Mouse (Mus musculus) regulatory T cell (primary cell): ENCODE data around the gene Gclm.
"Not testable (repeated sequence)": the region's sequence is repeated elsewhere in the genome, so short reads cannot be mapped to it uniquely, and the experiment has no call there.

ENCODE experiments used
- in situ Hi-C: fragments of 300-600 bp; cut with MboI, MseI; formaldehyde crosslinking; loops from one replicate; pipeline ENCODE4 v1.15.1; 2025; ENCODE audit warnings: high pct_unique_total_duplicates

Gclm gene

GRCm38 (mm10) chr3:122245215-122245877 is at the start of gene Gclm:
Gene Gclm (plus strand): TSS chr3:122245557.
- in situ Hi-C loops = no loop called here

GRCm38 (mm10) chr3:122196621-122197298 is 48.6 kb upstream of the Gclm start:
- in situ Hi-C loops = loop anchor here (25.0 kb wide), 1 partner anchor 266 kb away; no protein-coding TSS in a partner anchor

DNA sequence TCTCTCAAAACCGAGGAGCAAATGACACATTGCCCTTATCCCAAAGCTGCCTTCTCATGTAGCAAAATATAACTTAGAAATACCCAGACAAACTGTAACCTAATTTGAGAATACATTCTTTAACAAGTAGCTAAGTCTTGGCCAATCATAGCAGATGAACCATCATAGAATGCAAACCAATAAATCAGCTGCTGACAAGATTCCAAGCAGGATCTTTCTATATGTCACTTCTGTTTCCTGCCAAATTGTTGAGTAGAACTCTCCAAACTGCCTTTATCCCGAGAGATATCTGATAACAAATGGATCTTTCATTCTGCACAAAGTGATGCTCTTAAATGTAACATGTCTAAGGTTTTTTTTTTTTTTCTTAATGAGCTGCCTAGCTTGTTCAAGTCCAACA is 46.8 kb upstream of the Gclm start:
- in situ Hi-C loops = loop anchor here (25.0 kb wide), 1 partner anchor 264 kb away; no protein-coding TSS in a partner anchor

DNA sequence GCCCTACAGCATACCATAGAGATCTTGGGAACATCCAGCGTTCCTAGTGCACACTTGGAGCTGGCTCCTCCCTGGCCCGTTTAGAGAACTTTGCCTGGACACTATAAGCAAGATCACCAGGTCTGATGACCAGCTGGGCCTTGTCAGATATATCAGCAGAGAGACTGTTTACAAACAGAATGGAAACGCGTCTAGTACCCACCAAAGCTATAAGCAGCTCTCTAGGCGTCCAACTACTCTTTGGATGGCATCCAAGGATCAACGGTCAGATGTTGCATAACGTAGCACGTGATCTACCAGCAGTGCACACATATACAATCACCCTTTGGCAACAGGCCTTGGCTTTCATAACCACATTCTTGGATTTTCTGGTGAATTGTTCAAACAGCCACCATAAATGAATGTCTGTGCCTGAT is 46.4 kb upstream of the Gclm start:
- in situ Hi-C loops = loop anchor here (25.0 kb wide), 1 partner anchor 263 kb away; no protein-coding TSS in a partner anchor

- in situ Hi-C loops = loop anchor here (25.0 kb wide), 1 partner anchor 263 kb away; no protein-coding TSS in a partner anchor
These were observed 45.8 kb upstream of the Gclm start for GRCm38 (mm10) chr3:122199600-122199999.

DNA sequence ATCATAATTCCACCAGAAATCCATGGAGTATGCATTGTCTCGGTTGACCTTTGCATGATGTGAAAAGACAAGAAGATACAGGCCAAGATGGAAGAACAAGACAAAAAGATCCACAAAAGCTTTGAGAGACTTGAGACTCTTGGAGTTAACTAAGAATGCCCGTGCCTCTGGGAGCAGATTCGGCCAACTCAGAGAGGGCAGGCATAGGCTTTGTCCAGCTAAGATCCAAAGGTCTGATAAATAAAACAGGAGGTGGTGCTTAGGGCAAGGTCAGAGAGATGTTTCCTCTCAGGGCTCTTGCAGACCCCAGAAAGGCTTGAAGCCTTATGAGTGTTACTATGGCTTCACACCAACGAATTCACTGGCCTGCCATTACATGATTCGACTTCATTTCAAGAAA is 45.3 kb upstream of the Gclm start:
- in situ Hi-C loops = no loop called here

DNA sequence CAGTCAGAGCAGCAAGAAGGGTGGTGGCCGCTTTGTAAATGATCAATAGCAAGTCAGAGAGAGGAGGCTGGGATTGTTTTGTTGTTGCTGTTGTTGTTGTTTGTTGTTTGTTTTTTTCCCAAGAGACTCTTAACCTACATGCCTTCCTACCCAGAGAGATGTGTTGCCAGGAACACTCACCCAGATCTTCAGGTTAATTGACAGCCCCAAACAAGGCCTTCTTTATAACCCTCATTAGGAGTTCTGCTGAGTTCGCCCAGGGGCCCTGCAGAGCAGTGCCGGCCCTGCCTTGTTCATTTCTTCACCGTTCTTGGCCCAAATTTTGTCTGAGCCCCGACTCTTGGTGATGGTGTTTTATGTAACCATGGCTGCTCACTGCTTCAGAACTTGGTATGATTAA is 44.9 kb upstream of the Gclm start:
- in situ Hi-C loops = no loop called here

DNA sequence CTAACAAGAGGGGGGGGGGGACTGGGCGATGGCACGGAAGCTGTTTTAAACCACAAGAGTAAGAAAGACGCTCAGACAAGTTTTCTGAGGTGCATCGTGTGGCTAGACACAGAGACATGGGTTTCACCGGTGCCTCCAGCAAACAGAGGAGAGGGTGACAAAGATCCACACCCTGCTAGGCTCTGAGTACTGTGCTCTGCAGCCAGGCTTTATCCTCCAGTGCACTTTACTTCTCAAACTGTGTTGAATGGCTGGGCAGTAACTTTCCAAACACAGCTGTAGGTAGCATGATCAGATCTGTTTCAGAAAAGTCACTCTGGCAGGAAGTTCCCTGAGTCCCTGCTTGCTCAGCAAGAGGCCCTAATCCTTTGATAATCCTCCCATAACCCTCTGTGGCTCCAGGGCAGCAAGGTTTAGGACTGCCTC is 43.0 kb upstream of the Gclm start:
- in situ Hi-C loops = no loop called here

DNA sequence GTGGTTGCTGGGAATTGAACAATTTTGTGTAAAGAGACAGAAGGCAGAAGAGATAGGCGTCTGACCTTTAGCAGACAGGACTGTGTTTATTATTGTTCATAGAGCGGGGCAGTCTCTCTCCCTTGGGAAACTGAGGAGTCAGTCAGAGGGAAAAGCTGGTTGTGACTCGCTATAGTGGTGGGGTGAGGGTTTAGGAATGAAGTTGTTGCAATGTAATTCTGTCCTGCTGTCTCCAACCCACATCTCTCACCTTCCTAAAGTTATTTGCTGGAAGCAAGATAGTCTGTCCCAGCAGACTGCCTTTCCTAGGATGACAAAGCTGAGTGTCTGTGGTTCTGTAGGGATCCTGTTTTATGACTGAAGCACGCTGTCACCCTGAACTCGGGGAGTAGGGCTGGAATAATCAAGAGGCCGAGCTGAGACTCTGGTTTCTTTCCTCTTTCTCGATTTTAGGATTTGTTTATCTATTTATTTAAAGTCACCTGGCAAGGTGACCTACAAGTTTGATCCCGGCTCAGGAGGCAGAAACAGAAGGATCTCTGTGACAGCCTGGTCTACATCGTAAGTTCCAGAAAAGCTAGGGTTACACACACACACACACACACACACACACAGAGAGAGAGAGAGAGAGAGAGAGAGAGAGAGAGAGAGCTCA is 41.6 kb upstream of the Gclm start:
- in situ Hi-C loops = no loop called here

DNA sequence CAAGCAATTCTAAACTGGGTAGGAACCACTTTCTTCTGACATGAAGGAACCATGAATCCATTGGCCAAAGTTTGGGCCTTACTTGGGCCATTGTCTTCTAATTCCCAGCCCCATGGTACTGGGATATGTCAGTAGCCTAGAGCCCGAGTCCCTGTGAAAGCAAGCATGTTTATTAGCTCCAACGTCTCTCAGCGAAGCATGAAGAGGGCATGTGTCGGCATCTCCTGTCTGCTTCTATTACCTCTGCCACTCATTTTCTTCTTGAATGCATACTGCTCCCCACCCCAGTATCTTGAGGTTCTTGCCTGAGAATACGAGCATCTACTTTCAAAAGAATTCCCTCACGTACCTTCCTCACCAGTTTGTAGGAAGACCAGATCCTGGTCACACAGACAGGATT is 39.6 kb upstream of the Gclm start:
- in situ Hi-C loops = no loop called here

DNA sequence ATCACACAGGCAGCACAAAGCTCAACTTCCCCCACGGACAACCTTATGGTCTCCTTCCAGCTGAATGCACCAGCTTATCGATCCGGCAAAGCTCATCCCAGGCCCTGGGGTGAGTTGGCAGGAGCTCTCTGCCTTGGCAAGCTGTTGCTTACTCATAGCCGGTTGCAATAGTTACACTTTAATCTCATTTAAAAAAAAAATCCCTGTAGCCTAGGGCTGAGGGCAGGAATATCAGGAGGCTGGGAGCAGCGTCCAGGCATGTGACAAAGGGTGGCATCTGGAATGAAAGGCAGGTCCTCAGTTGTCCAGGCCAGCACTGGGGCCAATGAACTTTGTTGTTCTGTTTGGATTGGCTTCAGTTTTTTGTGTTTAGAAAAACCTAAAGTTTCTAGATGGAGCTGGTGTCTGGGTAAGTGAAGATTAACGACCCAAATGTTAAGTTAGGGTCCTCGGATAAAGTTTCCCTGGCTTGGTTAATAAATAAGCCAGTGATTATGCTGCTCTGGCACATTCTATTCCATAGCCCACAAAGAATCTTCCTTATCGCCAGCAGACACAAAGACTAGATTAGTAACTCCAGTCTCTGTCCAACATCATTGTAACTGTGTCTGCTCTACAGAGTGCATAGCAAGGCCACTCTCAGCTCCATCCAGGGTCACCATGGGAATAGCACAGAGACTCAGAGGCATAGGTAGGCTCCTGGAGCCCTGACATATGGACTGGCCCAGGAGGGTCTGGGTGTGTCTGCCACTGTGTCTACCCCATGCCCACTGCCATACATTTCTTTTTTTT is 38.9 kb upstream of the Gclm start:
- in situ Hi-C loops = no loop called here

- in situ Hi-C loops = no loop called here
These were observed 37.6 kb upstream of the Gclm start for GRCm38 (mm10) chr3:122207766-122208165.

GRCm38 (mm10) chr3:122208296-122209225 is 36.8 kb upstream of the Gclm start:
- in situ Hi-C loops = no loop called here

DNA sequence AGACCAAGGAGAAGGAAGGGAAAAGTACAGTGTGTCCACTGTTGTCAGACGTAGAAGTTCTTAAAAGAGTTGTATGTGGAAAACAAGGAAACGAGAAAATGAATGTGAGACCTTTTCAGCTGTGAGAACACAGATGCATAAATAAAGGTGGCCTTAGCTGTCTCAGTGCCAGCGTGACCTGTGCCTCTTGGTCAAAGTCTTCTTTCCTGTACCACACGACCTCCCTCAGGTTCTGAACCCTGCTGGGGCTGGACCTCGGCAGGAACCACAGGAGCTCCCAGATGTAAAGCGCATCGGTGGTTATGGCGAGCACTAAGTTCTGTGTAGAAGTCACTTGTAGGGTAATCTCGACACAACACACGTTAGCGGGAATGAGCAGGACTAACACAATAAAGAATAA is 35.8 kb upstream of the Gclm start:
- in situ Hi-C loops = no loop called here

DNA sequence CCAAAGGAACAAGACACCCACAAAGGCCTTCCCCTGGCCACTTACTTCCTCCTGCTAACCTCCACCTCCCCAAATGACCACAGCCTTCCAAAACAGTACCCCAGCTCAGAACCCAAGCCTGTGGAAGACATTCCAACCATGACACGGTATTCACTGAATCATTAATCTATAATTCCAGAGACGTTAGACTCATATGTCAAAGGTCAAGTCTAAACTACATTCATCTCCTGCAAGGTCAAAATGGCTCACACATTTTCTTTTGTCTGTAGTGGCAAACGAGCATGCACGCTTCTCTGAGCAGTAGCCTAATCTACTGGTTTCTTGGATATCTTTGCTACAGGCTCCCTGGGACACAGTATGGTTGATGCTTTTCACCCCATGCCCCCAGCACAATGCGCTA is 34.9 kb upstream of the Gclm start:
- in situ Hi-C loops = no loop called here

- in situ Hi-C loops = no loop called here
These were observed 34.5 kb upstream of the Gclm start for GRCm38 (mm10) chr3:122210846-122211245.

DNA sequence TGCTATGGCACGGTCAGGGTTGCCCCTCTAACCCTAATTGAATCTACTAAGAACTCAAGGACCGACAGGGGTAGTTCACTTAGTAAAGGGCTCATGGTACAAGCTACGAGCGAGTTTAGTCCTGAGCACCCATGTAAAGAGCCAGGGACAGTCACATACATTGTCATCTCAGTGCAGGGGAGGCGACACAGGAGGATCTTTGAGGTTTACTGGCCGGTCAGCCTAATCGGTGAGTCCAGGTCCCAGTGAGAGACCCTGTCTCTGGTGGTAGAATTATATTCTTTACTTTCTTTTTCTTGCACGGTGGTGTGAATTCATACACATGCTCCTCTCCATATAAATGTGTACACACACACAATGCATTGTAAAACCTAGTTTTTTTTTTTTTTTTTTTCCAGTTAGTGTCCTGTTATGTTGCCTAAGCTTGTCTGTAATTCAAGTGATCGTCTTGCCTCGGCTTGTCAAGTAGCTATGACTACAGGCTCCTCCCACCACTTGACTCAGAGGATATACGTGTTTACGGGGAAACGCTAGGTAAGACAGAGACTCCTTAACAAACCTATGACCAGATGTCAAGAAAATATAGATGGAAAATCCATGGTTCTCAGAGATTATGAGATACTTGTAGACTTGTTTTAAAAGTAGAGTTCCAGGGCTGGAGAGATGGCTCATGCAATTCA is 33.8 kb upstream of the Gclm start:
- in situ Hi-C loops = no loop called here

DNA sequence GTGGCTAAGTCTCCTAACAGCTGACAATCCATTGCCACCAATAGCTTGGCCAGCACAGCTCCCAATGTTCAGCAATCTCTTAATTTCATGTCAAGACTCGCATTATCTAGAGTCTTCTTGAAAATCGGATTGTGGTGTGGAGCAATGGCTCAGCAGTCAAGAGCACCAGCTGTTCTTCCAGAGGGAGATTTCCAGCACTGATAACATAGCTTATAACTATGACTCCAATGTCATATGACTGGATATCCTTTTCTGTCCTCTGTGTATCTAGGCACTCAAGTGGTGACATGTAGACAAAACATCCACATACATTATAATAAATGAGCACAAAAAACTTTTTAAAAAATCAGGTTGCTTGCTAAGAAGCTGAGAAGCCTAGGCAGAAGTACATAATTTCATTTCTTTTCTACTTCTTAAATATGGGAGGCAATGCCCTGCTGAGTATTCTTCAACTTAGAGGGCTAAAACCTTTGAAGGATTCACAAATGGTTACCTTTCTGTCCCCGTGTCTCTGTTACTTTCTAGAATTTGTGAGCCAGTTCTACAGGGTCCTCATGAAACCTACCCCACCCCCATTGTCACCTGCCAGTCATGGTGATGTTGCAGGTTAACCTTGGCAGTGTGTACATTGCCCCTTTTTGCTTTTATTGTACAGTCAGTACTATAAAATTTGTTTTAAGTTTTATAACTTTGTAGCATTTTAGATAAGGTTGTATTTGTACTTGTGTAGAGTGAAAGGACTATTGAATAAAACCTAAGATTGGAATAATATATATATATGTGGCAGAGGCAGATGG is 23.9 kb upstream of the Gclm start:
- in situ Hi-C loops = no loop called here

- in situ Hi-C loops = not testable (repeated sequence)
These were observed 18.4 kb upstream of the Gclm start for GRCm38 (mm10) chr3:122226972-122227371.
